Mouse (Mus musculus) forebrain, embryonic 12.5 days (tissue): ENCODE results near the gene Aqp2. TPM values are rescaled to one million over a fixed set of nuclear protein-coding genes. Genes with fewer than 3 reads are reported as not detected.

Experiments used
- ATAC-seq: fragments of 200-750 bp; cut with Nextera tagmentation; 2 replicates; pipeline ENCODE4 v1.8.0; 2017; ENCODE audit warnings: moderate TSS enrichment; ENCODE audit not compliant: low FRiP score
- H3K27ac ChIP-seq: fragments of 300-500 bp; sonication (generic); 2 replicates; pipeline ENCODE4 v1.5.1; 2016; ENCODE audit warnings: mild to moderate bottlenecking
- H3K27me3 ChIP-seq: fragments of 300-500 bp; sonication (generic); 2 replicates; pipeline ENCODE4 v1.6.1; 2016; ENCODE audit warnings: mild to moderate bottlenecking
- H3K36me3 ChIP-seq: fragments of 300-500 bp; sonication (generic); replicated peaks from 2 replicates; pipeline ENCODE4 v1.6.1; 2016; ENCODE audit warnings: mild to moderate bottlenecking
- H3K4me1 ChIP-seq: fragments of 300-500 bp; sonication (generic); 2 replicates; pipeline ENCODE4 v1.6.1; 2016
- H3K4me2 ChIP-seq: fragments of 300-500 bp; sonication (generic); 2 replicates; pipeline ENCODE4 v1.6.1; 2016; ENCODE audit warnings: mild to moderate bottlenecking, moderate library complexity
- H3K4me3 ChIP-seq: fragments of 300-500 bp; sonication (generic); replicated peaks from 2 replicates; pipeline ENCODE4 v1.5.1; 2016; ENCODE audit warnings: mild to moderate bottlenecking
- H3K9ac ChIP-seq: fragments of 300-500 bp; sonication (generic); 2 replicates; pipeline ENCODE4 v1.6.1; 2016; ENCODE audit warnings: mild to moderate bottlenecking
- H3K9me3 ChIP-seq: fragments of 300-500 bp; sonication (generic); 2 replicates; pipeline ENCODE4 v1.6.1; 2016
- whole genome bisulfite sequencing: fragments of 180-500 bp; shearing (Covaris S2); methylation state at CpG from one replicate; pipeline ENCODE4 v1.1.7; 2016; 5-methylcytosine and 5-hydroxymethylcytosine counted together
- polyA plus RNA-seq: library from polyadenylated mRNA; unstranded; fragments of >200 nt; fragmentation: Nextera tagmentation; extraction: Ambion mirVana; gene quantifications from 2 replicates; pipeline ENCODE4 v1.2.1, GENCODE M21; 2016

The Aqp2 gene
- polyA plus RNA-seq, 1 experiment from 2014 or later = not detected

DNA sequence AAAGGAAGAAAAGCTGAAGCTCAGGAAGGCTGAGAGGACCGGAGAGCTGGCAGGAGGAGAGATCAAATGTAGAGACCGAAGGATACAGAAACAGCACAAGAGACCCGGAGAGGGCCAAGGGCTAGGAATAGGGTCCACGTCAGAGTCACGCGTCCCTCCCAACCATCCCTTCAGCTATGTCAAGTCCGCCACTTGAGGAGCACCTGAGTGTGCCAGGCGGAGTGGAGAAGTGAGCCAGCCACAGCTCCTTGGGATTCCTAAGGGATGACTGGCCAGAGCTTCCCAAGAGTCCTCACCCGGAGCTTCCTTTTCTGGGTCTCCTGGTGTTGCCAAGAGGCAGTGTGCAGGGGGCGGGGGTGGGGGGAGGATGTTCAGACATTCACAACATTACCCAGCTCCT is 16.1 kb downstream of the Aqp2 start:
- Histone ChIP-seq H3K27me3 (peaks cover 77% of the 10 kb centered on the region), H3K4me3 (no peak overlapping the region), H3K4me2 (no peak overlapping the region), H3K36me3 (no peaks in the 10 kb centered on the region), H3K4me1 (peaks cover 29% of the 10 kb centered on the region), H3K9me3 (no peaks in the 10 kb centered on the region), H3K9ac (no peak overlapping the region), H3K27ac (no peak overlapping the region)
- no peak for ATAC-seq
- WGBS = 87% methylated on average over 10 of the region's 10 CpGs

DNA sequence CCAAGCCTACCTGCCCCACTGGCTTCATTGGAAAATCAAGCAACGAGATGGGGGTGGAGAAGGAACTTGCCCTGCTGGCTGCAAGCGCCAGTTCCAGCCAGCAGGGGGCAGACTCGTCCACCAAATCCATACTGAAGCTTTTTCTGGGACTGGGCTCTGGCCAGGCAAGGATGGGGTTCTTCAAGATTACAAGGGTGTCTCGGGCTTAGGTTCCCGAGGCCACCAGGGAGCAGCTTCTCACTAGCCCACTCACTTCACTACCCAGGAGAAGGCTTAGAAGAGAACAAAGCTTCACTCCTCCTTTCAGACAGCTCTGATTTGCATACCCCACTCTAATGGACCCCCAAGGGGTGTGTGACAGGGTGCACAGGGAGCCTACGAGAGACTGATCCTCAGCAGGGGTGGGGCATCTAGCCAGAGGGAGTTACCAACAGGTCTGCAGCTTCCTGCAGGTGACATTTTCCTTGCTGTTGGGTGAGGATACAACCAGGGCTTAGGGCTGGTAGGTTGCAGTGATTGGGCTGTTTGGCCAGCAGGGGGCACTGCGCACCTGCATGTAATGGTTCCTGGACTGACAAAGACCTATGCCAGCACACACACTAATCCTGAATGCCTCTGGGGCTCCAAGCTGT is 17.3 kb downstream of the Aqp2 start:
- WGBS = 0% methylated on average over 7 of the region's 7 CpGs
- no peak overlapping the region for H3K9ac ChIP-seq

DNA sequence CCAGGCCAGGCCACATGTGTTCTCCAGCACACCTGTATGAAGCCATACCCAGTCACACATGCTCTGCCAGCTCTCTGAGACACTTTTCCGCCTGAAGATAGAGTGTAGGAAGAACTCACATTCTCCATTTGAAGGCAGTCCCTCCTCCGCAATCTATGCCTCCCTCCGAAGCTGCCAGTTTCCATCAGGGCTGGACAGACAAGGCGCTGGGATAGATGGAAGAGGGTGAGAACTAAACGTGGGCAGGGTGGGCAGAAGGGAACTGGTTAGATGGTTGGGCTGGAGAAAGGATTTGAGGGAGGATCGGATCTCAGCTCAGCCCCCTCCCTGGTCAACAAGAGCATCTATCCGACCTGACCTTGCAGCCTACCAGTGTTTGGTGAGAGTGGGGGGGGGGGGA is 18.0 kb downstream of the Aqp2 start:
- WGBS = 53% methylated on average over 7 of the region's 7 CpGs
- peaks cover 36% of the 10 kb centered on the region for H3K4me1 ChIP-seq
- H3K4me3 ChIP-seq = no peak overlapping the region
- ATAC-seq = no peak
- no peak overlapping the region for H3K27ac ChIP-seq
- peaks cover 76% of the 10 kb centered on the region for H3K27me3 ChIP-seq
- H3K4me2 ChIP-seq = no peak overlapping the region
- H3K9ac ChIP-seq = no peak overlapping the region
- no peaks in the 10 kb centered on the region for H3K36me3 ChIP-seq
- no peaks in the 10 kb centered on the region for H3K9me3 ChIP-seq

More for the DNA sequence above, 17.3 kb downstream of the Aqp2 start:
- Histone ChIP-seq H3K4me3 (no peak overlapping the region), H3K36me3 (no peaks in the 10 kb centered on the region), H3K9me3 (no peaks in the 10 kb centered on the region), H3K27ac (no peak overlapping the region), H3K4me2 (no peak overlapping the region), H3K4me1 (peaks cover 30% of the 10 kb centered on the region), H3K27me3 (peaks cover 77% of the 10 kb centered on the region)
- ATAC-seq = peak; percentile 89

DNA sequence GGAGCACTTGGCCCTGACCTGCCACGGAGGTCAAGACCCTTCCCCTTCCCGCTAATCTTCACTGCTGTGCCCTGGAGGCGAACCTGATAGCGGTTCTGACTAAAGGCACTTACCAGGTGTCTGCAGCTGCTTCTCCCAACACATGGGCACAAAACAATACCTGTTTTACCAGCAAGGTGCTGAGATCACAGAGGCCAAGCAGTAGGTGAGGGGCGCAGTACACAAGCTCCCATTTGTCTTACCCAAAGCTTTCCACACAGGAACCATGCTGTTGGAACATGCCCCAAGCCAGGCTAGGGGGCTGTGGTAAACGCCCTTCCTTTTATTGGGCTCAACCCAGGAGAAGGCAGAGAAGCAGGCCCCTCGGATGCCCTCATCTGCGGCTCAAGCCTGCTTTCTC is 18.7 kb downstream of the Aqp2 start:
- Histone ChIP-seq H3K9ac (0 out of 2 replicates have a peak overlapping the region, but pooled peaks have one; percentile 5), H3K4me1 (peaks cover 42% of the 10 kb centered on the region), H3K4me3 (no peak overlapping the region), H3K9me3 (no peaks in the 10 kb centered on the region), H3K4me2 (no peak overlapping the region), H3K36me3 (no peaks in the 10 kb centered on the region), H3K27ac (no peak overlapping the region), H3K27me3 (peaks cover 73% of the 10 kb centered on the region)
- ATAC-seq = no peak
- WGBS = 56% methylated on average over 8 of the region's 8 CpGs

DNA sequence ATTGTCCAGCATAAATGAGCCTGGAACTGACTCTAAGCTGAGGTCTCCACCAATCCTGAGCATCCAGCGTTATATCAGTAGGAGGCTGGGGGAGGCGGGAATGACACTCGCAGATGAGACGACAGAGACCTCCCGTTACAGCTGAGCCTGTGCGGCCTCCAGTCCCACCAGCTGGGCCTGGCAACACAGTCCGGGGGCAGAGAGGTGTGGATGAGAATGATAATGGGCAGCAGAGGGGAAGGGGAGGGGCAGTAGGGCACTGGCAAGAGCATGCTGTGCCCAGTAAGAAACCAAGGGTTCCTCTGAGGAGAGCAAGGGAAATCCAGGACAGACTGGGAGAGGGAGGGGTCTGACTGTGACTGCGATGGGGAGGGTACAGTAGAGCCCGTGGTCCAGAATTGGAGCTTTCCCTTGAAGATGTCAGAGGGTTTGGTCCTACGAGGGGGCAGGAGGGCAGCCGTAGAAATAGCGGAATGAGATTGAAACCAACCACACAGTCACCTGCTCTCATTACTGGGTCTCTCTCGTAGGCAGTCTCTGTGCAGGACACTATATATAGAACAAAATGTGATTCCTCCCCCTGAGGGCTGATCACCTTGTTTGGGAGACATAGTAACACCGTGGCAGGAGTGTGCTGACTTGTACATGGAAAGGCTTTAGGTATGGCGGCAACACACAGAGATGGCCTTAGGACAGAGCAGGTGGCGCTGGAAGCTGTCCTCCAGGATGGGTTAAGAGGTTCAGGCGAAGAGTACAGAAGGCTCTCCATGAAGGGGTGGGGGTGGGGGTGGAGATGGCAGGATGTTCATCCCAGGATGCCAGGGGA is 20.6 kb downstream of the Aqp2 start:
- Histone ChIP-seq H3K27ac (no peak overlapping the region), H3K27me3 (peaks cover 70% of the 10 kb centered on the region), H3K9me3 (no peaks in the 10 kb centered on the region), H3K4me2 (no peak overlapping the region), H3K4me3 (no peak overlapping the region), H3K9ac (no peak overlapping the region), H3K36me3 (no peaks in the 10 kb centered on the region), H3K4me1 (peaks cover 42% of the 10 kb centered on the region)
- WGBS = 58% methylated on average over 17 of the region's 17 CpGs
- 0 out of 2 replicates have a peak, but pooled peaks have one; percentile 21 for ATAC-seq

DNA sequence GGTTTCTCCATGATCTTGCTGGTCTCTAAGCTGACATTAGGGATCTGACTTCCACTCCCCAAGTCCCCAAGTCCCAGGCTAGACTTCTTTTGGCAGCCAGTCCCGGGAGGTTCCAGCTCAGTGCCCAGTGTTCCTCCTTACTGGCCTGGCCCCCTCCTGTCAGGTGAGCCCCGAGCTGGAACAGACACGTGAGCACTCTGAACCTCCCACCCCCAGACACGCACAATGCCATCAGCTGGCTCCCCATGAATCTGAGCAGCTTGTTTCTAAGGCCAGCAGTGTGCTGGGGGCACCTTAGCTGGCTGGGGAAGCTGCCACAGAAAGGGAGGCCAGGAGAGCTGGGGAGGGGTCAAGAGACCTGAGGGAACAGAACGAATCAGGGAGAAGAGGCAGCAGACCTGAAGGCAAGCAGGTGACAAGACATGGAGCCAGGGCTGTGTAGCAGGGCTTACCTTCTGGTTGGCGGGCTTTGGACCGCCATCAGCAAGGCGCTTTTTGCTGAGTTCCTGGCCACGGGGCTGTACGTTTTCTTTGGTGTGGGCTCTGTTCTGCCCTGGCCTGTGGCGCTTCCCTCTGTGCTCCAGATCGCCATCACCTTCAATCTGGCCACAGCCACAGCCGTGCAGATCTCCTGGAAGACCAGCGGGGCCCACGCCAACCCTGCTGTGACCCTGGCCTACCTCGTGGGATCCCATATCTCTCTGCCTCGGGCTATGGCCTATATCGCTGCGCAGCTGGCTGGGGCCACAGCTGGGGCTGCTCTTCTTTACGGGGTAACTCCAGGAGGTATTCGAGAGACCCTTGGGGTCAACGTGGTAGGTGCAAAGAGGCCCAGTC is 22.3 kb downstream of the Aqp2 start, which contains the start of gene Aqp6:
Gene Aqp6 (plus strand): TSS at position 415 of the 837 bp plus-strand sequence.
- Histone ChIP-seq H3K27ac (peak within 1 kb of the TSS; percentile 46; the same call in 1 of the 2 replicates), H3K4me1 (peaks cover 47% of the 10 kb centered on the region), H3K9ac (no peak within 1 kb of the TSS), H3K4me2 (no peak within 1 kb of the TSS), H3K9me3 (no peaks in the 10 kb centered on the region), H3K27me3 (peaks cover 72% of the 10 kb centered on the region), H3K36me3 (no peaks in the 10 kb centered on the region), H3K4me3 (no peak within 1 kb of the TSS)
- WGBS = 57% methylated on average over 22 of the region's 22 CpGs
- no peak for ATAC-seq

DNA sequence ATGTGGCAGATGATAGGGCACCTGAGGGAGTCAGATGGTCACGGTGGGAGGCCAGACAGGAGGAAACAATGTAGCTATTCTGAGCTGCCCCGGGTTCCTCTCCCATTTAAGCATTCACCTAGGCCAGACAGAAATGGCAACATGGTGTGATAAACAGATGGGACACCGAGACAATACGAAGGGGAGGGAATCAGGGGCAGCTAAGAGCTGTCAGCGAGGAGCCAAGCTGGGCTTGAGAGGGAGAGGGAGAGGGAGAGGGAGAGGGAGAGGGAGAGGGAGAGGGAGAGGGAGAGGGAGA is 22.9 kb downstream of the Aqp2 start:
- no peak overlapping the region for H3K27ac ChIP-seq
- H3K4me3 ChIP-seq = no peak overlapping the region
- 27% methylated on average over 5 of the region's 5 CpGs for WGBS
- H3K4me1 ChIP-seq = peaks cover 49% of the 10 kb centered on the region
- no peaks in the 10 kb centered on the region for H3K36me3 ChIP-seq
- peaks cover 78% of the 10 kb centered on the region for H3K27me3 ChIP-seq
- no peaks in the 10 kb centered on the region for H3K9me3 ChIP-seq
- no peak overlapping the region for H3K4me2 ChIP-seq
- no peak for ATAC-seq
- H3K9ac ChIP-seq = no peak overlapping the region

DNA sequence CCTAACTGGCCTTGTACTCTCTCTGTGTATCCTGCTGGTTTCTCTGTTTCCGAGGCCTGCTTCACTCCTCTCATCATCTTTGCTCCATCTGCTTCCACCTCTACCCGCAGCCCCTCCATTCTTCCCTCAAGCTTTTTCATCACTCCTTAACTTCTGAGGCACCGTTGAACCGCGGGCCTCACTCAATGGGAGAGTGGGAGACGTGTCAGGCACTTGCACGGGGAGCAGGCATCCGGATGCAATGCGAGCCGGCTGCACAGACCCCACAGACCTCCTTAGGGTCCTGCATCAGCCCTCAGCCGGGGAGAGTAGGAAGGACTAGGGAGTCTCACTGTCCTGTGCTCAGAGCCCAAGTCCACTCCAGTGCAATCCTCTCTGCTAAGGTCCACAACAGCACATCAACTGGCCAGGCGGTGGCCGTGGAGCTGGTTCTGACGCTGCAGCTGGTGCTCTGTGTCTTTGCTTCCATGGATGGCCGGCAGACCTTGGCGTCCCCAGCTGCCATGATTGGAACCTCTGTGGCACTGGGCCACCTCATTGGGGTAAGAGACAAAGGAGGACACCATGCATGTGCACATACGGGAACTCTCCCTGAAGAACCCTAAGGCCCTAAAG is 23.5 kb downstream of the Aqp2 start:
- peaks cover 79% of the 10 kb centered on the region for H3K27me3 ChIP-seq
- peaks cover 53% of the 10 kb centered on the region for H3K4me1 ChIP-seq
- no peak overlapping the region for H3K9ac ChIP-seq
- WGBS = 73% methylated on average over 17 of the region's 17 CpGs
- H3K36me3 ChIP-seq = no peaks in the 10 kb centered on the region
- H3K27ac ChIP-seq = peak overlapping the region; percentile 46; the same call in 1 of the 2 replicates
- no peak overlapping the region for H3K4me3 ChIP-seq
- H3K4me2 ChIP-seq = no peak overlapping the region
- no peaks in the 10 kb centered on the region for H3K9me3 ChIP-seq
- ATAC-seq = no peak

DNA sequence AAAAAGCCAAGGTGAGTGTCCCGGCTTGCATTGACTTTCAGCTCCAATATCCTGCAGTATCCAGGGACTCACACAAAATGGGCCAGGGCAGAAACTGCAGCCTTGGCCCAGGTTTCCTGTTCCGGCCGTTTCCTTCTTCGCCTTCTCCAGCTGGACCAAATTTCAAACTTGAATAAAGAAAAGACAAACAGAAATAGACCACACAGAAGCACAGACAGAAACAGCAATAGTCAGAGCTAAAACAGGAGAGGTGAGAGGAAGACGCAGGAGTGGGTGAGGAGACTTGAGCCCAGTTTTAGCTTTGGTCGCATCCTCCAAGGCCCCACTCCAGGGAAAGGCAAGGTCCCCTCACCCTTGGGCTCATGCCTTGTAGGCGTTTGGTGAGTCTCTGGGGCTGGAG is 24.4 kb downstream of the Aqp2 start:
- Histone ChIP-seq H3K36me3 (no peaks in the 10 kb centered on the region), H3K27me3 (peaks cover 71% of the 10 kb centered on the region), H3K9me3 (no peaks in the 10 kb centered on the region), H3K9ac (no peak overlapping the region), H3K4me2 (no peak overlapping the region), H3K4me3 (no peak overlapping the region), H3K27ac (no peak overlapping the region), H3K4me1 (peaks cover 58% of the 10 kb centered on the region)
- ATAC-seq = no peak
- 92% methylated on average over 7 of the region's 7 CpGs for WGBS

DNA sequence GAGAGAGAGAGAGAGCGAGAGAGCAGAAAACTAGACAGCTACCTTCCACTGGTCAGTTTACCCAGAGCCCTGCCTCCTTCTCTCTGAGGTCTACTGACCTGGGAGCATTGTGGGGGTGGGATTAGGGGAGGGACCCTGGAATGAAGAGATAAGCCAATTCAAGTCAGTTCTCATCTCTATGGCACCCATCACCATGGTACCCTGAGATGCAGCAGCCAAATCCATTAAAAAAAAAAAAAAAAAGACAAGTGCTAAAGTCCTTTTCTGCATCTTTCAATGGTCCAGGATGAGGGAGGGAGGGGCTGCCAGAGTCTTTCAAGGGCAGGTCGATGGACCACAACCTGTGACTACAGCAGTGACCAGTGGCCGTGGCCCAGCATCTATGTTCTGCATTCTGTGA is 26.7 kb downstream of the Aqp2 start:
- Histone ChIP-seq H3K27ac (no peak overlapping the region), H3K9me3 (no peaks in the 10 kb centered on the region), H3K36me3 (no peaks in the 10 kb centered on the region), H3K4me1 (peaks cover 45% of the 10 kb centered on the region), H3K4me3 (no peak overlapping the region), H3K9ac (no peak overlapping the region), H3K27me3 (peaks cover 61% of the 10 kb centered on the region), H3K4me2 (no peak overlapping the region)
- 71% methylated on average over 3 of the region's 3 CpGs for WGBS
- no peak for ATAC-seq

DNA sequence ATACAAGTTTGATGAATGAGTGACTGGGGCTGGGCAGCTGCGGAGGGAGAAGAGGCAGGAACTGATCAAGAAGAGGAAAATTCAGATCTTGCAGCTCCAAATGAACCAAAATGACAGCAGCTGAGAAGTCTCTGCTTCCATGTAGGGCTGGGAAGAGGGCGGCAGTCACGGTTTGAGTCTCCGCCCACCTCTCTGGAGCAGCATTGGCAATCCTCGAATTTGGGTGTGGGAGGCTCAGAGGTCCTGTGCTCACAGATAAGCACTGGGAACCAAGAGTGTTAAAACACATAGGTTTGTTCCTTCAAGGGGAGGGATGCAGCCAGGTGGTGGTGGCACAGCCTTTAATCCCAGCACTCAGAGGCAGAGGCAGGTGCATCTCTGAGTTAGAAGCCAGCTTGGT is 27.7 kb downstream of the Aqp2 start:
- Histone ChIP-seq H3K9ac (no peak overlapping the region), H3K9me3 (no peaks in the 10 kb centered on the region), H3K4me1 (peaks cover 42% of the 10 kb centered on the region), H3K4me3 (no peak overlapping the region), H3K27ac (no peak overlapping the region), H3K36me3 (no peaks in the 10 kb centered on the region), H3K27me3 (peaks cover 55% of the 10 kb centered on the region), H3K4me2 (no peak overlapping the region)
- ATAC-seq = no peak
- WGBS = 33% methylated on average over 5 of the region's 5 CpGs
